16 mouse cellular contexts compared by ENCODE assay signal in genomic region chr11:39223397-39223796, GRCm38 (mm10).
"Had no signal": no experiment of that assay in that cellular context is flagged by ENCODE, and none has a peak within 500 bp of the region (broad histone marks: within the 10 kb centered on the region; RNA-seq: fewer than 3 reads in every experiment).

No protein-coding gene starts in this region.

- H3K9ac ChIP-seq: liver, embryonic 15.5 days; lung, embryonic 14.5 days; midbrain, embryonic 12.5 days; neural tube, embryonic 12.5 days had no signal

- H3K9me3 ChIP-seq: limb, embryonic 10.5 days; liver, embryonic 15.5 days; megakaryocyte, embryonic 14.5 days; midbrain, embryonic 12.5 days; neural tube, embryonic 12.5 days had no signal

- H3K4me1 ChIP-seq: limb, embryonic 10.5 days; liver, embryonic 15.5 days; megakaryocyte, embryonic 14.5 days; midbrain, embryonic 12.5 days; neural tube, embryonic 12.5 days had no signal

- H3K4me2 ChIP-seq: liver, embryonic 11.5 days; liver, embryonic 15.5 days; lung, embryonic 14.5 days; midbrain, embryonic 12.5 days; neural tube, embryonic 12.5 days had no signal

- H3K27me3 ChIP-seq: liver, embryonic 15.5 days; megakaryocyte, embryonic 14.5 days; midbrain, embryonic 12.5 days; neural tube, embryonic 12.5 days had no signal

- H3K27ac ChIP-seq: kidney, postnatal 0 days; layer of hippocampus, adult 2 months; limb, embryonic 10.5 days; liver, embryonic 15.5 days; macrophage; midbrain, embryonic 12.5 days; neural tube, embryonic 12.5 days; stomach, postnatal 0 days had no signal

- DNase-seq: kidney, adult 11 months; kidney, adult 9 months; kidney, postnatal 4 days; lung, embryonic 14.5 days; lung, postnatal 14 days; thymus, postnatal 4 days had no signal

- H3K4me3 ChIP-seq: layer of hippocampus, adult 2 months; limb, embryonic 10.5 days; liver, embryonic 15.5 days; megakaryocyte, embryonic 14.5 days; midbrain, embryonic 12.5 days; neural tube, embryonic 12.5 days had no signal

- H3K36me3 ChIP-seq: limb, embryonic 10.5 days; liver, embryonic 15.5 days; midbrain, embryonic 12.5 days; neural tube, embryonic 12.5 days had no signal
